Mouse (Mus musculus) neural tube, embryonic 13.5 days (tissue): ENCODE data around the gene Rnf141. TPM values are rescaled to one million over a fixed set of nuclear protein-coding genes. Genes with fewer than 3 reads are reported as not detected.

Experiments used
- ATAC-seq: fragments of 200-750 bp; cut with Nextera tagmentation; 2 replicates; pipeline ENCODE4 v1.8.0; 2017; ENCODE audit warnings: low read depth, mild to moderate bottlenecking, moderate TSS enrichment, moderate library complexity
- H3K27ac ChIP-seq: fragments of 300-500 bp; sonication (generic); replicated peaks from 2 replicates; pipeline ENCODE4 v1.5.1; 2015; ENCODE audit warnings: moderate library complexity, mild to moderate bottlenecking, inconsistent platforms
- H3K27me3 ChIP-seq: fragments of 300-500 bp; sonication (generic); 2 replicates; pipeline ENCODE4 v1.6.1; 2015; ENCODE audit warnings: mild to moderate bottlenecking, inconsistent platforms
- H3K36me3 ChIP-seq: fragments of 300-500 bp; sonication (generic); 2 replicates; pipeline ENCODE4 v1.6.1; 2015; ENCODE audit warnings: mild to moderate bottlenecking, inconsistent platforms
- H3K4me1 ChIP-seq: fragments of 300-500 bp; sonication (generic); replicated peaks from 2 replicates; pipeline ENCODE4 v1.6.1; 2015; ENCODE audit warnings: inconsistent platforms
- H3K4me2 ChIP-seq: fragments of 300-500 bp; sonication (generic); 2 replicates; pipeline ENCODE4 v1.6.1; 2015; ENCODE audit warnings: inconsistent platforms, mild to moderate bottlenecking, moderate library complexity
- H3K4me3 ChIP-seq: fragments of 300-500 bp; sonication (generic); 2 replicates; pipeline ENCODE4 v1.5.1; 2015; ENCODE audit warnings: mild to moderate bottlenecking, inconsistent platforms
- H3K9ac ChIP-seq: fragments of 300-500 bp; sonication (generic); 2 replicates; pipeline ENCODE4 v1.6.1; 2015; ENCODE audit warnings: moderate library complexity, mild to moderate bottlenecking, inconsistent platforms
- H3K9me3 ChIP-seq: fragments of 300-500 bp; sonication (generic); 2 replicates; pipeline ENCODE4 v1.6.1; 2016; ENCODE audit warnings: inconsistent platforms
- whole genome bisulfite sequencing: fragments of 180-500 bp; shearing (Covaris S2); methylation state at CpG from one replicate; pipeline ENCODE4 v1.1.7; 2015; 5-methylcytosine and 5-hydroxymethylcytosine counted together
- polyA plus RNA-seq: library from polyadenylated mRNA; unstranded; fragments of >200 nt; fragmentation: Nextera tagmentation; extraction: Ambion mirVana; gene quantifications from 2 replicates; pipeline ENCODE4 v1.2.1, GENCODE M21; 2015

The Rnf141 gene
- polyA plus RNA-seq, 1 experiment from 2014 or later, result 30.0 TPM

GRCm38 (mm10) chr7:110855604-110856003 lies 11.3 kb upstream of the Rnf141 start:
- Histone ChIP-seq H3K27me3 (no peaks in the 10 kb centered on the region), H3K9ac (no peak overlapping the region)
- ATAC-seq, result no peak

DNA sequence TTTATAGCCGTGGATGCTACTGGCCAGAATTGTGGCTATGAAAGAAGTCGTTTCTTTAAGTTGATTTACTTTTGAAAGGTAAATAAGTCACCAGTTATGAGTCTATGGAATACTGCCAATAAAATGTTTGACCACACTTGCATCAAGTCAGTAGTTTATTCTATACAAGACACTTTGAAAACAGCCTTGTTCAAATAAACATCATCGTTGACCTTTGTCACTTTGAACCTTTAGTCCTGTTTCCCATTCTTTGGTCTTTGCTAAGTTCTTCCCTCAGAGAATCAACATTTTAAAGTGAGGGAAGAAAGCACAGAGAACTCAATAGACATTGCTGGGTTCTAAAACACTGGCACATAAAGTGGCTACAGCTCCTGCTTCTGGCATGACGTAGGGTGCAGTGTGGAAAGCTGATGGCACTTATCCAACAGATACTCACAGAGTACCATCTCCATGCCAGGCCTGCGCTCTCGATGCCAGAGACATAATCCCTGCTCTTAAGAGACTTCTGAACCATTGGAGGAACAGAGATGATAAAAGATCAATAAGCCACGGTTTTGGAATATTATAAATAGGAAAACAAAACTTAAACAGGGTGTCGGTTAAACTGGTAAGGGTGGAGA lies 10.8 kb upstream of the Rnf141 start:
- no peaks in the 10 kb centered on the region for H3K9me3 ChIP-seq
- no peak overlapping the region for H3K9ac ChIP-seq
- 77% methylated on average over 8 of the region's 8 CpGs for WGBS
- H3K27me3 ChIP-seq, result no peaks in the 10 kb centered on the region
- no peak overlapping the region for H3K4me2 ChIP-seq
- H3K4me1 ChIP-seq, result peaks cover 6% of the 10 kb centered on the region; the same call in 1 of the 2 replicates
- no peak overlapping the region for H3K4me3 ChIP-seq
- no peak overlapping the region for H3K27ac ChIP-seq
- no peak for ATAC-seq
- H3K36me3 ChIP-seq, result no peaks in the 10 kb centered on the region

More at GRCm38 (mm10) chr7:110855604-110856003, 11.3 kb upstream of the Rnf141 start:
- Histone ChIP-seq H3K9me3 (no peaks in the 10 kb centered on the region), H3K4me3 (no peak overlapping the region), H3K27ac (no peak overlapping the region), H3K4me2 (no peak overlapping the region), H3K4me1 (peaks cover 6% of the 10 kb centered on the region; the same call in 1 of the 2 replicates), H3K36me3 (no peaks in the 10 kb centered on the region)
- WGBS, result 95% methylated on average over 1 of the region's 1 CpGs

- no peaks in the 10 kb centered on the region for H3K36me3 ChIP-seq
- H3K9me3 ChIP-seq, result no peaks in the 10 kb centered on the region
- no peak overlapping the region for H3K27ac ChIP-seq
- no peak overlapping the region for H3K4me3 ChIP-seq
- ATAC-seq, result no peak
- no peak overlapping the region for H3K4me2 ChIP-seq
- 53% methylated on average over 3 of the region's 3 CpGs for WGBS
- no peaks in the 10 kb centered on the region for H3K27me3 ChIP-seq
- no peak overlapping the region for H3K9ac ChIP-seq
- peaks cover 6% of the 10 kb centered on the region; the same call in 1 of the 2 replicates for H3K4me1 ChIP-seq
Measured at GRCm38 (mm10) chr7:110854519-110854918, 10.3 kb upstream of the Rnf141 start.

DNA sequence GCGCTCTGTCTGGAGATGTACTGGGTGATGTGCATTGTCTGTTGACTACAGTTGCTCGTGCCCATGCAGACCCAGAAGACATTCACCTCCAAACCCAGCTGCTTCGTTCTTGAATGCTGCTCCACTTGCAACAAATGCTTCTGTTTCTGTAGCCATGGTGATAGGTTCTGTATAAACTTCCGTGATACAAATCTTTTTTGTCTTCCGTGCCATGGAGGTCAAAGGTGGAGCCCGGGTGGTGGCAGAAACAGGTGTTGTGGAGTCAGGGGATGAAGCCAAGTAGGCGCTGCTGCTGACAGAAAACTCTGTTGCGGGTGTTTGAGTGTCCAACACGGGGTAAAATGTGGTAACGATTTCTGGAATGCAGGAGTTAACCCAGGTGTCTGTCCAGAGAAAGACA lies 9.4 kb upstream of the Rnf141 start:
- Histone ChIP-seq H3K27ac (no peak overlapping the region), H3K4me2 (no peak overlapping the region), H3K27me3 (no peaks in the 10 kb centered on the region), H3K9ac (no peak overlapping the region), H3K4me3 (no peak overlapping the region), H3K36me3 (no peaks in the 10 kb centered on the region), H3K9me3 (no peaks in the 10 kb centered on the region), H3K4me1 (peaks cover 6% of the 10 kb centered on the region; the same call in 1 of the 2 replicates)
- 75% methylated on average over 10 of the region's 10 CpGs for WGBS
- ATAC-seq, result no peak

- Histone ChIP-seq H3K9me3 (no peaks in the 10 kb centered on the region), H3K36me3 (no peaks in the 10 kb centered on the region), H3K4me1 (peaks cover 6% of the 10 kb centered on the region; the same call in 1 of the 2 replicates), H3K27ac (no peak overlapping the region), H3K9ac (no peak overlapping the region), H3K27me3 (no peaks in the 10 kb centered on the region), H3K4me3 (no peak overlapping the region), H3K4me2 (no peak overlapping the region)
- no peak for ATAC-seq
- WGBS, result 81% methylated on average over 7 of the region's 7 CpGs
Measured at GRCm38 (mm10) chr7:110851541-110852203, 7.4 kb upstream of the Rnf141 start.

GRCm38 (mm10) chr7:110848371-110848770 lies 4.1 kb upstream of the Rnf141 start:
- Histone ChIP-seq H3K9ac (no peak overlapping the region), H3K4me2 (no peak overlapping the region), H3K4me1 (peaks cover 4% of the 10 kb centered on the region), H3K36me3 (no peaks in the 10 kb centered on the region), H3K4me3 (no peak overlapping the region), H3K27ac (no peak overlapping the region), H3K27me3 (no peaks in the 10 kb centered on the region), H3K9me3 (no peaks in the 10 kb centered on the region)
- 89% methylated on average over 1 of the region's 1 CpGs for WGBS
- no peak for ATAC-seq

GRCm38 (mm10) chr7:110847321-110847720 lies 3.1 kb upstream of the Rnf141 start:
- no peak overlapping the region for H3K4me2 ChIP-seq
- H3K4me3 ChIP-seq, result no peak overlapping the region
- ATAC-seq, result no peak
- H3K27me3 ChIP-seq, result no peaks in the 10 kb centered on the region
- H3K9ac ChIP-seq, result no peak overlapping the region
- 83% methylated on average over 2 of the region's 2 CpGs for WGBS
- no peaks in the 10 kb centered on the region for H3K9me3 ChIP-seq
- no peak overlapping the region for H3K27ac ChIP-seq
- peaks cover 6% of the 10 kb centered on the region for H3K4me1 ChIP-seq
- no peaks in the 10 kb centered on the region for H3K36me3 ChIP-seq

DNA sequence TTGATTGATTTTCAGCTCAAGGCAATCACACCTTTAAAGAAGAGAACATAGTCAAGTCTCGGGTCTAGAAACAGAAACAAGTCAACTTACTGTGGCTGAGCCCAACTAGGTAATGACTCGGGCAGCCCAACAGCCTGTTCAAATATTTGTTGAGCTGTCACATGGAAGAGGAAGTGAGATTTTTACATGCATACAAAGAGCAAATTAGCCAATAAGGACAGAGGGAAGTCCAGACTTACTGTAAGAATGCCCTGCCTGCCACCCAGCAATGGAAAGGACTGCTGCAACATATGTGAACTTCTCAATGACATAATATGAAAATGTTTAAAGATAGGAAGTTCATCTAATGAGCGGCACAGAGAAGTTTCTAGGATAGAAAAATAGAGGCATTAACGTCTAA lies 3.9 kb downstream of the Rnf141 start:
- no peak for ATAC-seq
- H3K4me3 ChIP-seq, result no peak overlapping the region
- peaks cover 6% of the 10 kb centered on the region for H3K4me1 ChIP-seq
- H3K27ac ChIP-seq, result no peak overlapping the region
- H3K4me2 ChIP-seq, result no peak overlapping the region
- no peak overlapping the region for H3K9ac ChIP-seq
- peaks cover 4% of the 10 kb centered on the region; the same call in 1 of the 2 replicates for H3K36me3 ChIP-seq
- WGBS, result 84% methylated on average over 4 of the region's 4 CpGs
- no peaks in the 10 kb centered on the region for H3K27me3 ChIP-seq
- H3K9me3 ChIP-seq, result no peaks in the 10 kb centered on the region

- Histone ChIP-seq H3K27me3 (no peaks in the 10 kb centered on the region), H3K4me1 (no peaks in the 10 kb centered on the region), H3K27ac (no peak overlapping the region), H3K36me3 (peaks cover 30% of the 10 kb centered on the region), H3K9ac (no peak overlapping the region), H3K4me2 (no peak overlapping the region), H3K4me3 (no peak overlapping the region), H3K9me3 (no peaks in the 10 kb centered on the region)
- no peak for ATAC-seq
- WGBS, result 54% methylated on average over 3 of the region's 3 CpGs
Measured at GRCm38 (mm10) chr7:110834522-110834921, 9.7 kb downstream of the Rnf141 start.

GRCm38 (mm10) chr7:110834018-110834417 lies 10.2 kb downstream of the Rnf141 start:
- Histone ChIP-seq H3K4me3 (no peak overlapping the region), H3K27ac (no peak overlapping the region), H3K36me3 (peaks cover 32% of the 10 kb centered on the region), H3K4me1 (no peaks in the 10 kb centered on the region), H3K27me3 (no peaks in the 10 kb centered on the region), H3K4me2 (no peak overlapping the region), H3K9me3 (no peaks in the 10 kb centered on the region), H3K9ac (no peak overlapping the region)
- 93% methylated on average over 1 of the region's 1 CpGs for WGBS
- ATAC-seq, result no peak

GRCm38 (mm10) chr7:110833024-110833423 lies 11.2 kb downstream of the Rnf141 start:
- Histone ChIP-seq H3K9me3 (no peaks in the 10 kb centered on the region), H3K36me3 (peaks cover 36% of the 10 kb centered on the region), H3K27me3 (no peaks in the 10 kb centered on the region), H3K4me1 (no peaks in the 10 kb centered on the region), H3K9ac (no peak overlapping the region), H3K27ac (no peak overlapping the region), H3K4me3 (no peak overlapping the region), H3K4me2 (no peak overlapping the region)
- WGBS, result 86% methylated on average over 1 of the region's 1 CpGs
- ATAC-seq, result no peak

GRCm38 (mm10) chr7:110823995-110824953 lies 20.0 kb downstream of the Rnf141 start:
- ATAC-seq, result no peak
- no peak overlapping the region for H3K9ac ChIP-seq
- no peak overlapping the region for H3K4me2 ChIP-seq
- peaks cover 31% of the 10 kb centered on the region for H3K36me3 ChIP-seq
- 80% methylated on average over 8 of the region's 8 CpGs for WGBS
- H3K9me3 ChIP-seq, result no peaks in the 10 kb centered on the region
- no peaks in the 10 kb centered on the region for H3K27me3 ChIP-seq
- H3K4me3 ChIP-seq, result no peak overlapping the region
- no peak overlapping the region for H3K27ac ChIP-seq
- H3K4me1 ChIP-seq, result peaks cover 12% of the 10 kb centered on the region
